Mouse (Mus musculus): ENCODE measurements around the gene Tut1.
"Not testable (repeated sequence)": the region's sequence is repeated elsewhere in the genome, so short reads cannot be mapped to it uniquely, and the experiment has no call there.

The Tut1 gene

GRCm38 (mm10) chr19:8984255-8984868 lies 30.7 kb downstream of the Tut1 start:
- no peak for DNase-seq

GRCm38 (mm10) chr19:8985891-8986290 lies 32.2 kb downstream of the Tut1 start:
- no peak for DNase-seq

- no peak for DNase-seq
Measured at GRCm38 (mm10) chr19:8987816-8988215, 34.2 kb downstream of the Tut1 start.

GRCm38 (mm10) chr19:8988346-8989065 lies 34.9 kb downstream of the Tut1 start:
- no peak for DNase-seq

GRCm38 (mm10) chr19:8989066-8989566 lies 35.5 kb downstream of the Tut1 start, which contains the start of gene Ahnak:
Ahnak (plus strand) TSS chr19:8989284.
- peak; percentile 16 to 31 for DNase-seq

- peak in 1 of 2 experiments; percentile 30 for DNase-seq
Measured at GRCm38 (mm10) chr19:8989567-8990431, 36.2 kb downstream of the Tut1 start.

GRCm38 (mm10) chr19:8990432-8991102 lies 36.9 kb downstream of the Tut1 start:
- no peak for DNase-seq

GRCm38 (mm10) chr19:8991245-8991870 lies 37.7 kb downstream of the Tut1 start:
- no peak for DNase-seq

- no peak for DNase-seq
Measured at GRCm38 (mm10) chr19:8991871-8992735, 38.5 kb downstream of the Tut1 start.

- peak; percentile 64 to 71 for DNase-seq
Measured at GRCm38 (mm10) chr19:8992769-8993624, 39.4 kb downstream of the Tut1 start.

GRCm38 (mm10) chr19:8993625-8993912 lies 39.9 kb downstream of the Tut1 start:
- DNase-seq = no peak

GRCm38 (mm10) chr19:8994813-8995607 lies 41.4 kb downstream of the Tut1 start:
- DNase-seq = no peak

GRCm38 (mm10) chr19:8996601-8997000 lies 43.0 kb downstream of the Tut1 start:
- no peak for DNase-seq

- no peak for DNase-seq
Measured at GRCm38 (mm10) chr19:8997546-8997945, 43.9 kb downstream of the Tut1 start.

GRCm38 (mm10) chr19:8998546-8998945 lies 44.9 kb downstream of the Tut1 start:
- DNase-seq = no peak

GRCm38 (mm10) chr19:8999223-8999622 lies 45.6 kb downstream of the Tut1 start:
- no peak for DNase-seq

- DNase-seq = not testable (repeated sequence)
Measured at GRCm38 (mm10) chr19:9006915-9007314, 53.3 kb downstream of the Tut1 start.

Measured in cerebellum, postnatal 36 days (tissue).